In the genomic region with DNA sequence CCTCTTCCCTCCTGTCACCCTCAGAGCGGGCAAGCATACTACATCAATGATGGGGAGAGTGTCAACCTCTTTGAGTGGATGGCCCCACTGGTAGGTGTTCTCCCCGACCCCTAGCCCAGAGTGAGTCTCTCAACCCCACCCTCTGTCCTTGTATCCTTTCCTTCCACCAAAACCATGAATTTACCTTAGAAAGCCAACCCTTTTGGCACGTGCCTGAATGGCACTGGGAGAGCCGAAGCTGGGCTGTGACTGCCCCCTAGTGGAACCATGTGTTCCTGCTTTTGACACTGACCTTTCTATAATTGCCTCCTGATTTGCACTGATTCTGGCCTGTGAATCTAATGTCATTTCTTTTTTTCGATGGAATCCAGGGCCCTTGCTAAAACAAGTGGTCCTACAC, we compare ENCODE assay signal across 9 mouse cellular contexts. TPM values are rescaled to one million over a fixed set of nuclear protein-coding genes. Genes with fewer than 3 reads are reported as not detected.
DNase-seq lines count a peak whose midpoint lies in the region; ATAC-seq and TF ChIP-seq lines count a peak whose summit lies in the region.
"Had no signal": no experiment of that assay in that cellular context is flagged by ENCODE, and none has a peak within 500 bp of the region (broad histone marks: within the 10 kb centered on the region; RNA-seq: fewer than 3 reads in every experiment).

No protein-coding gene starts in this region.

- H3K27ac ChIP-seq in heart, adult 2 months: no peak overlapping the region
- no peak overlapping the region for H3K27ac ChIP-seq in heart, embryonic 12.5 days (ENCODE audit: poor library complexity, severe bottlenecking)
- no peak overlapping the region for H3K27ac ChIP-seq in bone marrow, adult 2 months (ENCODE audit: control insufficient read depth, insufficient read depth, low read depth, low read length, poor library complexity)
- H3K27ac ChIP-seq in hindbrain, embryonic 15.5 days (replicated peaks): no peak overlapping the region
- no peak overlapping the region for H3K27ac ChIP-seq in midbrain, embryonic 11.5 days (ENCODE audit: low read depth, low read length)
- H3K27ac ChIP-seq: liver, embryonic 15.5 days had no signal

- H3K27me3 ChIP-seq in heart, adult 2 months (ENCODE audit: control insufficient read depth, insufficient read depth, low read length): no peaks in the 10 kb centered on the region
- peaks cover 10% of the 10 kb centered on the region for H3K27me3 ChIP-seq in heart, embryonic 12.5 days (replicated peaks)
- H3K27me3 ChIP-seq in hindbrain, embryonic 15.5 days: peaks cover 2% of the 10 kb centered on the region; the same call in 1 of the 2 replicates
- no peaks in the 10 kb centered on the region for H3K27me3 ChIP-seq in midbrain, embryonic 11.5 days (ENCODE audit: control insufficient read depth, insufficient read depth, low read length)

- 0 out of 2 replicates have a peak, but pooled peaks have one; percentile 59 for TF ChIP-seq EP300 in heart, adult 2 months (IDR thresholded peaks at IDR 0.05; ENCODE audit: insufficient read depth, low read depth, low read length)

- H3K4me3 ChIP-seq in heart, adult 2 months: no peak overlapping the region
- H3K4me3 ChIP-seq in heart, embryonic 12.5 days: no peak overlapping the region
- H3K4me3 ChIP-seq in bone marrow, adult 2 months (replicated peaks; ENCODE audit: control insufficient read depth, low read depth, low read length): no peak overlapping the region
- H3K4me3 ChIP-seq in hindbrain, embryonic 15.5 days: no peak overlapping the region
- no peak overlapping the region for H3K4me3 ChIP-seq in midbrain, embryonic 11.5 days (ENCODE audit: low read depth, low read length)
- H3K4me3 ChIP-seq: liver, embryonic 15.5 days had no signal

- H3K9ac ChIP-seq in heart, adult 2 months (ENCODE audit: low read depth, low read length): no peak overlapping the region
- H3K9ac ChIP-seq in heart, embryonic 12.5 days: no peak overlapping the region
- no peak overlapping the region for H3K9ac ChIP-seq in hindbrain, embryonic 15.5 days
- H3K9ac ChIP-seq in midbrain, embryonic 11.5 days (ENCODE audit: low read length): no peak overlapping the region
- H3K9ac ChIP-seq: liver, embryonic 15.5 days had no signal

- H3K4me1 ChIP-seq in heart, adult 2 months (ENCODE audit: control insufficient read depth, insufficient read depth, low read length): no peaks in the 10 kb centered on the region
- 0 out of 2 replicates have a peak, but pooled peaks cover 3% of the 10 kb centered on the region for H3K4me1 ChIP-seq in heart, embryonic 12.5 days (replicated peaks)
- H3K4me1 ChIP-seq in bone marrow, adult 2 months (ENCODE audit: control insufficient read depth, insufficient read depth, low read length): no peaks in the 10 kb centered on the region
- H3K4me1 ChIP-seq in hindbrain, embryonic 15.5 days (replicated peaks): no peaks in the 10 kb centered on the region
- H3K4me1 ChIP-seq in midbrain, embryonic 11.5 days (ENCODE audit: control insufficient read depth, insufficient read depth, low read length): no peaks in the 10 kb centered on the region
- H3K4me1 ChIP-seq: liver, embryonic 15.5 days had no signal

- no peaks in the 10 kb centered on the region for H3K36me3 ChIP-seq in heart, adult 2 months (ENCODE audit: control insufficient read depth, insufficient read depth, low read length)
- H3K36me3 ChIP-seq in heart, embryonic 12.5 days: no peaks in the 10 kb centered on the region
- H3K36me3 ChIP-seq in hindbrain, embryonic 15.5 days: no peaks in the 10 kb centered on the region
- H3K36me3 ChIP-seq in midbrain, embryonic 11.5 days (ENCODE audit: control insufficient read depth, insufficient read depth, low read length): no peaks in the 10 kb centered on the region
- H3K36me3 ChIP-seq: liver, embryonic 15.5 days had no signal

- H3K4me2 ChIP-seq in heart, embryonic 12.5 days: no peak overlapping the region
- H3K4me2 ChIP-seq in hindbrain, embryonic 15.5 days: no peak overlapping the region
- H3K4me2 ChIP-seq in midbrain, embryonic 11.5 days: no peak overlapping the region
- H3K4me2 ChIP-seq: liver, embryonic 15.5 days had no signal

- peak; percentile 95; the same call in 1 of the 2 replicates for TF ChIP-seq CTCF in heart, adult 2 months (IDR thresholded peaks at IDR 0.05)
- peak; percentile 88 for TF ChIP-seq CTCF in bone marrow, adult 2 months (IDR thresholded peaks at IDR 0.05; ENCODE audit: control insufficient read depth, insufficient read depth, low read length)

- TF ChIP-seq POLR2A in heart, adult 2 months (IDR thresholded peaks at IDR 0.05; ENCODE audit: insufficient read depth, low read depth, low read length): no peak
- no peak for TF ChIP-seq POLR2A in bone marrow, adult 2 months (IDR thresholded peaks at IDR 0.05; ENCODE audit: borderline replicate concordance, control insufficient read depth, low read depth, low read length)

- no peak; the same call in 1 of the 2 replicates for ATAC-seq in heart, embryonic 12.5 days (ENCODE audit: insufficient number of reproducible peaks, low FRiP score)
- peak; percentile 78 for ATAC-seq in erythroblast, adult 5-6 weeks (replicated peaks; ENCODE audit: low FRiP score, poor library complexity, severe bottlenecking)
- ATAC-seq in hindbrain, embryonic 15.5 days (ENCODE audit: low FRiP score, low read depth): peak; percentile 61
- peak; percentile 56 for ATAC-seq in midbrain, embryonic 11.5 days (ENCODE audit: low FRiP score)

- H3K9me3 ChIP-seq in heart, embryonic 12.5 days (replicated peaks): no peaks in the 10 kb centered on the region
- no peaks in the 10 kb centered on the region for H3K9me3 ChIP-seq in hindbrain, embryonic 15.5 days
- no peaks in the 10 kb centered on the region for H3K9me3 ChIP-seq in midbrain, embryonic 11.5 days (ENCODE audit: control insufficient read depth, low read length)
- H3K9me3 ChIP-seq: liver, embryonic 15.5 days had no signal

- intact Hi-C loops in heart, adult 2 months (cut with DNase I): loop anchor here (1.0 to 5.0 kb wide), 3 partner anchors 68 to 191 kb away; a partner anchor contains a TSS
- intact Hi-C loops in left cerebral cortex, postnatal 25 days (cut with DNase I): loop anchor here (1.0 to 5.0 kb wide), 3 partner anchors 66 to 188 kb away; a partner anchor contains a TSS

- peak; percentile 59 to 73 for DNase-seq in heart, adult 2 months
- peak; percentile 63 to 71 for DNase-seq in left cerebral cortex, postnatal 25 days (ENCODE audit: low spot score in 2 of 2)
- peak; percentile 92 for DNase-seq in midbrain, embryonic 11.5 days (ENCODE audit: low spot score, missing footprints)
- peak; percentile 72 for DNase-seq in right cerebral cortex, postnatal 14 days

- no peaks in the 10 kb centered on the region for H3K79me2 ChIP-seq in heart, adult 2 months (replicated peaks; ENCODE audit: control insufficient read depth, insufficient read depth, low read length)

- 22% methylated on average over 5 of the region's 5 CpGs for WGBS in heart, adult 2 months
- 20% methylated on average over 5 of the region's 5 CpGs for WGBS in heart, embryonic 12.5 days
- 16% methylated on average over 5 of the region's 5 CpGs for WGBS in bone marrow, adult 2 months
- WGBS in hindbrain, embryonic 15.5 days: 22% methylated on average over 5 of the region's 5 CpGs
- 25% methylated on average over 5 of the region's 5 CpGs for WGBS in midbrain, embryonic 11.5 days

RNA-seq across cellular contexts. Expression of a gene that starts 11.1 kb away (rescaled TPM):
- total RNA-seq in heart, adult 2 months (2021): under 1 TPM in 1 of 2 experiments, not detected in 1; 0.34 TPM
- 0.56 and 0.70 TPM in 2 replicates for polyA plus RNA-seq in heart, adult 2 months (2012; rRNA removed)
- not detected in 2 replicates for polyA plus RNA-seq in heart, embryonic 12.5 days (2016; fragmentation: Nextera tagmentation; extraction: Ambion mirVana)
- not detected in 2 replicates for polyA plus RNA-seq in bone marrow, adult 2 months (2011; ENCODE audit: insufficient read depth, insufficient read length, low replicate concordance, missing spikeins)
- total RNA-seq in erythroblast, adult 5-6 weeks (2015; ENCODE audit: low replicate concordance): not detected in 2 replicates
- total RNA-seq in erythroblast, adult 5-6 weeks (2017; ENCODE audit: low replicate concordance): not detected in 2 replicates
- 0.12 TPM in 1 of 2 replicates, not detected in the other for polyA plus RNA-seq in hindbrain, embryonic 15.5 days (2015; fragmentation: Nextera tagmentation; extraction: Ambion mirVana)
- total RNA-seq in left cerebral cortex, postnatal 25 days (2021): not detected
- not detected in 2 replicates for polyA plus RNA-seq in midbrain, embryonic 11.5 days (2014; fragmentation: Nextera tagmentation; extraction: Ambion mirVana)
- polyA plus RNA-seq: liver, embryonic 15.5 days had no signal

RNA-seq across cellular contexts. Expression of a gene that starts 19.4 kb away (rescaled TPM):
- total RNA-seq in heart, adult 2 months (2021): 10 to 100 TPM; 23.9 to 28.9 TPM
- polyA plus RNA-seq in heart, adult 2 months (2012; rRNA removed): 22.8 and 27.4 TPM in 2 replicates
- polyA plus RNA-seq in heart, embryonic 12.5 days (2016; fragmentation: Nextera tagmentation; extraction: Ambion mirVana): 14.9 and 17.1 TPM in 2 replicates
- polyA plus RNA-seq in bone marrow, adult 2 months (2011; ENCODE audit: insufficient read depth, insufficient read length, low replicate concordance, missing spikeins): 39.2 and 39.8 TPM in 2 replicates
- total RNA-seq in erythroblast, adult 5-6 weeks (2015; ENCODE audit: low replicate concordance): 12.3 and 24.0 TPM in 2 replicates
- 77.4 and 97.0 TPM in 2 replicates for total RNA-seq in erythroblast, adult 5-6 weeks (2017; ENCODE audit: low replicate concordance)
- 32.5 and 34.3 TPM in 2 replicates for polyA plus RNA-seq in hindbrain, embryonic 15.5 days (2015; fragmentation: Nextera tagmentation; extraction: Ambion mirVana)
- 10 to 100 TPM; 28.6 to 30.7 TPM for total RNA-seq in left cerebral cortex, postnatal 25 days (2021)
- 9.9 and 10.5 TPM in 2 replicates for polyA plus RNA-seq in midbrain, embryonic 11.5 days (2014; fragmentation: Nextera tagmentation; extraction: Ambion mirVana)
